Mouse (Mus musculus) cerebellum, adult (tissue): ENCODE data around the gene Ppp6r3.
"Not testable (repeated sequence)": the region's sequence is repeated elsewhere in the genome, so short reads cannot be mapped to it uniquely, and the experiment has no call there.

Source experiments
- ATAC-seq: cut with Nextera tagmentation; 2 replicates; pipeline ENCODE4 v1.9.2; 2017; ENCODE audit warnings: mild to moderate bottlenecking, moderate library complexity, mixed read lengths; ENCODE audit not compliant: insufficient number of reproducible peaks, low FRiP score, low TSS enrichment

Gene Ppp6r3

DNA sequence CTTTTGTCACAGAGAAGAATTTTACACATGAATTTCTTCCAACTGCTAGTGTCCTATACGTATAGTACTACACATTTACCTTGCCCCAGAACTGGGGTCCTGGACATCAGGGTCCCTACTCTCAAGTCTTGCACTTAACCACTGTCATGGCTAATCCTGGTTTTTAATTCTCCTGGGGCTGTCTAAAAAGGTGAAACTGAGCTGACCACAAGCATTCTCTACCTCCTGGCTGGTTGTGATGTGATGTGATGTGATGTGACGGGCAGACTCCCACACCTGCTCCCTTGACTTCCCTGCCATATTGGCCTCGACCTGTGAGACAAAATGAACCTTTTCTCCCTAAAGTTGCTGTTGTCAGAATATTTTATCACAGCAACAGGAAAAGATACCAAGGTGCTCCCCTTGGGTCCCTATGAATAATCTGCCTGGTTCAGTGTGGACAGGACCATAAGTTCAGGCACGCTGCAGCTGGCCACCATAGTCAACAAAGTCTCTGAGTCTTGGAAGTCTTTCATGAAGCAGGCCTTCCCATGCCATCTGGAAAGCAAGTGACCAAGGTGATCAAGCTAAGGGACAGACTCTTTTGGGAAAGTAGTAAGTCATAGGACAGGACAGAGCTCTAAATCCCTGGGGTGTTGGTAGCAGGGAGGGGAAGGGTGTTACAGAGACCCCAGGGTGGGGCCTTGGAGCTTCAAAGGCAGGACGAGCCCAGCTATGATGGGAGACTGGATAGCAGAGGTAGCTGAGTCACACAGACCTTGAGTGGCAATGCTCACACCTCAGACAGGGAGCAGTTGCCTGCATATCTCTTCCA, 1.1 kb upstream of the Ppp6r3 start:
- ATAC-seq: no peak

DNA sequence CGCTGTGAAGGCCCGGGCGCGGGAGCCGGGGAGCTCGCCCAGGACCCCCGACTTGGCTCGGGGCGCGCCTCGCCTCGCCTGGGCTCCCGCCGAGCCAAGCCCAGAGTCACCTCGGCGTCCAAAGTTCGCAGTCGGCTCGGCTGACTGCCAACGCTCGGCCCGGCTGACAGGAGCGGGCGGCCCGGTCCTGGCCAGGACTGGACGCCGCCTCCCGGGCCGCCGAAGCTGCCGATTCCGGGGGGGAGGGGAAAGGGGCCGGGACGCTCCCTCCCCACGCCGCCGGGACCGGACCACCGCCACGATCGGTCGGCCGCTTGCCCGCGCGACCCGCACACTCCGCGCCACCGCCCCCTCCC, 295 bp downstream of the Ppp6r3 start:
- ATAC-seq: peak; percentile 23; the same call in 1 of the 2 replicates

DNA sequence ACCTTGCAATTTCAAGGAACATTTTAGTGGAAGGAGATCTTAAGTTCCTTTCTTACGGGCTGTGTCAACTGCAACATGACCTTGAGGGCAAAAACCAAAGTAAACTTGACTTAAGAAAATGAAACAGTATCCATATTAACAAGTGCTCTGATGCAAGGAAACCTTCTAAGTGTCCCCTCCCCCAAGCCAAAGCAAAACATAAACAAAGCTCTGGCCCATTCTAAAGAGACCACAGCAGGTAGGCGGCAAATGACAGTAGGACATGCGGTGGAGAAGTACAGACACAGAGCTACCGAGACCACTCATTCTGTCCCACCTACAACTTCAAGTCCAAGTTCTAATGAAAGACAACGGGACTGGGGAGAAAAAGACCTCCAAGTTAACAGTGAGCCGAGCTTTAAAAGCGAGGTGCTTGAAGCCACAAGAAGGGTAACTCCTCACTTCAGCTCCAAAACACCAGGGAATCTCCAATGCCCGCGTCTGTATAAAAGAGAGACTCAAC, 905 bp downstream of the Ppp6r3 start:
- ATAC-seq: no peak

GRCm38 (mm10) chr19:3564309-3564708, 11.2 kb downstream of the Ppp6r3 start:
- ATAC-seq: no peak

DNA sequence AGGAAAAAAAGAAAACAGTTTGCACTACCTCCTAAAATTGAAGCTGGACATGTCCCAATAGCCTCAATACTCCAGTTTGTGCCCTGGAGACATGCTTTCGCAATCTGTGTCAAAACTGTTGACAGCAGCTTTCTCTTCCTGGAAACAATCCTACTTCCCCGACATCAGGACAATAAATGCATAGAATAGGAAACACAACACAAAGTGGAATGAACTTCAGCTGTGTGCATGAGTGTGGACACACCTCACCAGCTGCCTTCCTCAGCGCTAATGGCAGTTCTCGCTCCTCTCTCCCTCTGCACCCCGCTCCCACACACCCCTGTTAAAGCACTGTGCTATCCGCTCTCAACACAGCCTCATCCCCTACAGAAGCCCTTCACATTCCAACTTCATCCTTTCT, 12.8 kb downstream of the Ppp6r3 start:
- ATAC-seq: no peak

DNA sequence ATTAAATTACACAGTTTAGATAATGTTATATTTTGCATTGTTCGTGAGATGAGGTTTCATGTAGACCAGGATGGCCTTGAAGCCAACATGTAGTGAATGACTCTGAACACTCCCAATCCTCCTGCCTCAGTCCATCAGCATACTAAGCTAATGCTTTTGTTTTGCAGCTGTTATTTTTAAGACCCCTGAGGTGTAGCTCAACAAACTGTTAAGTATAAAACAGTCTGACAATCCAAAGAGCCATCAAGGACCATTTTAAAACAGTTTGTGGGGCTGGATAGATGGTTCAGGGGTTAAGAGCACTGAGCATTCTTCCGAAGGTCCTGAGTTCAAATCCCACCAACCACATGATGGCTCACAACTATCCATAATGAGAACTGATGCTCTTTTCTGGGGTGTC, 13.3 kb downstream of the Ppp6r3 start:
- ATAC-seq: no peak

DNA sequence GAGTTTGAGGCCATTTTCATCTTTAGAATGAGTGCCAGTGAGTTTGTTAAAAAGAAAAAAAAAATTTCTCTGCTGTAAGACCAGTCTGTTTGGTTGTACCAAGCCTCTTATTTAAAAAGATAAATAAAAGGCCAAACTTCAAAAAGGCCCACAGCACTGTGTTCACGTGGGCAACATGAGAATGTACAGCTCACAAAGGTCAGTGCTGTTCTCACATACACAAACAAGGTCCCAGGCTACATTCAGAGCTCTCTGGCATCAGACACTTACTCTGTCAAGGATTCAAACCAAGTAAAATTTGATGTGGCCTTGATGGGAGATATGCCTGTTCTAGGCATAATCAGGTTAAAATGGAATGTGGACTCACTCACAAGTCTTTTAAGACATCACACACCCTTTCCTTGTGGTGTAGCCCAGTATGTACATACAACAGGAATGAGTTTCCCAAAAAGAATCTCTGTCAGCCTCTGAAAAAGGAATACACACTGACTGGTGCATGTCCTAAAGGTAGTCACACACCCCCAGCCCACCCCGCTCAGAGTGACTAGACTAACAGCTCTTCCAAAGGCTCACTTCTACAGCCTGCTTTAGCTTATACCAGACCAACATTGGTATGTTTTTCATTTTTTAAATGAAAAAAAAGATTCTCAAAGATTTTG, 19.3 kb downstream of the Ppp6r3 start:
- ATAC-seq: no peak

DNA sequence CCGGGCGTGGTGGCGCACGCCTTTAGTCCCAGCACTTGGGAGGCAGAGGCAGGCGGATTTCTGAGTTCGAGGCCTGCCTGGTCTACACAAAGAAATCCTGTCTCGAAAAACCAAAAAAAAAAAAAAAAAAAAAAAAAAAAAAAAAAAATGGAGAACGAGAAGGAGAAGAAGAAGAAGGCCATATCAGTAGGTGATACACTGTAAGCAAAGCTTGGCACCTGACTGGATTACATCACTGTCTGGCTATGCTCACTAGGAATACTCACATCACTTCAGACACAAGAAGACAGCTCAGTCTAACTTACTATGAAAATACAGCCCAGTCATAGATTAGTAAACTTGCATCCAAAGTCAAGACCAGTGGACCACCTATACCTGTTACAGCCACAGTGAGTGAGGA, 20.8 kb downstream of the Ppp6r3 start:
- ATAC-seq: no peak

DNA sequence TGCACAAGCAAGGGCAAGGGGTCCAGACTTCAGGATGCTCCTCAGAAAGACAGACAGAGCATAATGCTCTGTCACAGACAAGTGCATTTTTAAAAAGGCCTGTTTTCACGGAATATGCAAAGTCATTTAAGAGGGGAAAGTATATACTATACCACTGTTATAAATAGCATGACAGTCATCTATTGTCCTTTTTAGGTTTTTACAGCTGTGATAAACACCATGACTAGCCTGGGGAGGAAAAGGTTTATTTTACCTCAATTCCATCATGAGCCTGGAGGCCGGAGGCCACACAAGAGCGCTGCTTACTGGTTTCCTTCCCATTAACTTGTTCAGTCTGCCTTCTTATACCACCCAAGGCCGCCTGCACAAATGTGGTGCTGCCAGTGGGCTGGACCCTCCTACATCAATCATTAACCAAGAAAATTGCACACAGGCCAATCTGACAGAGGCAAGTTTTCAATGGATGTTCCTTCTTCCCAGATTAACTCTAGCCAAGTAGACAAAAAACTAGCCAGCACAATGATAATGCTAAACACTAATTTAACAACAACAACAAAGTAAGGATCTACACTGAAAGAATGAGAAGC, 23.9 kb downstream of the Ppp6r3 start:
- no peak for ATAC-seq

DNA sequence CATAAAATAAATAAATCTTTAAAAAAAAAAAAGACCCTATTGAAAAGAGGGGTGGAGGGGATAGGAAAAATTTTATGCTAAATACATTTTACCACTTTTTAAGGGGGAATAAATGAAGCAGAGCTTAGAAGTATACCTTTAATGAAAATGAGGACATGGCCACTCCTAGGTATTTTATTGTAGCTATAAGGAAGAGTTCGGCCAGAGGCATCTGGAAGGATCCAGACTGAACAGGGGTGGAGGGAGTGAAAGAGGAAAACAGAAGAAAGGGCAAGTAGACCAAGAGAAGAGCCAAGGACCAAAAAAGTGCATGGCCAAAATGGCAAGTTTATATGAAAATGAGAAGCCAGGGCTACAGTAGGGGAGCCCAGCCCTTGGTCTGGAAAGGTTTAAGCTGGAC, 25.4 kb downstream of the Ppp6r3 start:
- no peak for ATAC-seq

- no peak for ATAC-seq
Measured at GRCm38 (mm10) chr19:3549263-3549662, 26.3 kb downstream of the Ppp6r3 start.

- ATAC-seq: no peak
Measured at GRCm38 (mm10) chr19:3548311-3548710, 27.2 kb downstream of the Ppp6r3 start.

DNA sequence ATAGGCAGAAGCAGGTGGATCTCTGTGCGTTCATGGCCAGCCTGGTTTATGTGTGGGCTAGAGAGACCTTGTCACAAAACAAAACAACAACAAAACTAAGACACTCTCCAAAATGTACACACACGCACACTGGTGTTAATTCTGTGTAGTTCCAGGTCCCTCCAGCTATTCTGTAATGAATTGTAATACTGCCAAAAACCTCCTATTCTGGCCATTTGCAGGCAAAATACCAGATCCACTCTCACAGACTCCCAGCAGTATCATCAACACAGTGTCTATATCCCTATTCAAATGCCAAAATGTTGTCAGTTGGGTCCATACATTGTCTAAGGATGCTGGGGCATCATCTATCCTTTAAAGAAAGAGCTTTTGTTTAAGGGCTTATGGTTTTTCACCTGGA, 30.6 kb downstream of the Ppp6r3 start:
- no peak; the same call in 1 of the 2 replicates for ATAC-seq

DNA sequence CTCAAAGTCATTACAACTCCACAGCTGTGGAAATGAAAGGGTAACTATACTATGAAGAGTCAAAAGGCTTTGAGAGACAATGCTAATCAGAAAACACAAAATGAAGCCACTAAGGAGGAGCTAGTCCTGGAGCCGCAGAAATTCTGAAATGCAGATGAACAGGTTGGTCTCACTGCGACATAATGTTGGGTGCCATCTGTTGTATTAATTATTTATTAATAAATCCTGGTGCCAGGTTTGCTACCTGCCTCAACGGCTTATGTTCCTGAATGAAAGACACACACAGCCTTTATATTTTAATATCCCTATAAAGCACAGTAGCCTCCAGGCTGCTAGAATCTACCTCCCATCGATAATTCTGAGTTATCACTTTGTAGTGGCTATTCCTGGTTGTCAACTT, 33.0 kb downstream of the Ppp6r3 start:
- no peak for ATAC-seq

GRCm38 (mm10) chr19:3540997-3541396, 34.6 kb downstream of the Ppp6r3 start:
- no peak for ATAC-seq

DNA sequence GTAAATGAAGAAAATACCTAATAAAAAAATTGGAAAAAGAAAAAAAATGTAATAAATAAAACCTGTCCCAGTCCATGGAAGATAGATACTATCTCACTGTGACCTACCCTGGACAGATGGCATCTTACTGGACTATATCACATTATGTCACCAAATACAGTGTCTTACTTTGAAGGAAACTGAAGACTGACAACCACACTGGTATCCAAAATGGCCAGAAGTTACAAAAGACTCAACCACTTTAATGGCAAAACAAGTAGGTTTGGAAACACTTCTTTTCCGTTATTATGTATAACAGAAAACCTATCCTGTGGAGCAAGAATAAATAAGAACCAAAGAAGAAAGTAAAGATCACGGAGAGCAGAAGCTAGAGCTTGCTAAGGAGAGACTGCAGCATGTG, 35.3 kb downstream of the Ppp6r3 start:
- ATAC-seq: no peak

GRCm38 (mm10) chr19:3539456-3539855, 36.1 kb downstream of the Ppp6r3 start:
- no peak for ATAC-seq

DNA sequence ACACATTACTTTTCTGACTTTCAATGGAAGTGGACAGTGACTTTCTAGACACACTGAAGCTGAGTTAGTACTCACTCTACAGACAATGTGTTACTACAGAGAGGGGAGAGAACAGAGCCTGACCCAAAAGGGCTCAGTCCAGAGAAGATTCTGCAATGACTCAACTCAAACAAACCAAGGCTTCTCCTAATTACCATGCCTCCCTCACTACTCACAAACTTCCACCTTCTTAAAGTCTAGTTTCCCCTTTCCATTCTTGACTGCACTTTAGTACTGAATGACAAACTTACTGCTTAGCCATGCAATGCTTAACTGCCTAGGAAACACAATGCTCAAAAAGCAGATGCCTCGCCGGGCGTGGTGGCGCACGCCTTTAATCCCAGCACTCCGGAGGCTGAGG, 37.9 kb downstream of the Ppp6r3 start:
- no peak for ATAC-seq

DNA sequence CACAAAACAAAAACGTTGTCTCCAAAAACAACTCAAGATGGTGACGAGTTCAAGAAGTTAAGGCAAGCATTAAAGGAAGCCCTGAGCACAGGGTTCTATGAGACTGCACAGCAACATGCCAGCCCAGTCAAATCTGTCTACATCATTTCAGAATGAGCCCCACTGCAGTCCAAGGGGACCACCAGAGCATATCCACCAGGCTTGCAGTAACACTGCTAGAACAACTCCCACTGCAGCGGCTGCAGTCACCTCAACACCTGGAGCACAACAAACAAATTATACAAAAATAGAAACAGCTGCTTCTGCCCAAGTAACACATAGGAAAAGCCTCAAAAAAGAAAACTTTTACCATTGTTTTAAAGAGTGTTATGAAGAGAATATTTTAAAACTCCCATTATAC, 40.6 kb downstream of the Ppp6r3 start:
- no peak for ATAC-seq

DNA sequence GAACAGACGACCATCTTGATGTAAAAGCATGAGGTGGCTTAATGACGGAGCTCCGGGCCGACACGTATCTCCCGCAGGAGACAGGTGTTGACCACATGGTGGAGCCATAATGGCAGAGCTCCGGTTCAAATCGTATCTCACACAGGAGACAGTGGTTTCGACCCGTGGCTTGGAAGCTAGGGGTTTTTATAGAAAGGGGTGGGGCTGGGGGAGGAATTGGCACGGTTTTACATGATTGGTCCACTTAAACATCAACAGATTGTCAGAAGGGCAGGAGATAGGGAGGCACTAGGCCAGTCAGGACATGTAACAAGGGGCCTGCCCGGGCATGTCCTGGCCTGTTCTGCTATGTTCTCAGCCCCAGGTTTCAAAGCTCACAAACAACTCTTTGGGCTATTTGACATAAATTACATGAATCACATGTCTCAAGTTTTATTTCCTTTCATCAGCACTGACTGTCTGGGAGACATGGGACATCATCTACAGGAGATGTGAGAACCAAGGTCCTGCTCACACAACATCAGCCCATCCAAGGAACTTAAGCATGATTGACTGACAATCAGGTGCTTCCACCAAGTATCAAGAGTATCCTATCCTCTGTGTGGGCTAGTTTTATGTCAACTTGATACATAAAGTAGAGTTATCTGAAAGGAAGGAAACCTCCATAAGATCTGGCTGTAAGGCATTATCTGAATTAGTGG, 42.1 kb downstream of the Ppp6r3 start:
- not testable (repeated sequence) for ATAC-seq

DNA sequence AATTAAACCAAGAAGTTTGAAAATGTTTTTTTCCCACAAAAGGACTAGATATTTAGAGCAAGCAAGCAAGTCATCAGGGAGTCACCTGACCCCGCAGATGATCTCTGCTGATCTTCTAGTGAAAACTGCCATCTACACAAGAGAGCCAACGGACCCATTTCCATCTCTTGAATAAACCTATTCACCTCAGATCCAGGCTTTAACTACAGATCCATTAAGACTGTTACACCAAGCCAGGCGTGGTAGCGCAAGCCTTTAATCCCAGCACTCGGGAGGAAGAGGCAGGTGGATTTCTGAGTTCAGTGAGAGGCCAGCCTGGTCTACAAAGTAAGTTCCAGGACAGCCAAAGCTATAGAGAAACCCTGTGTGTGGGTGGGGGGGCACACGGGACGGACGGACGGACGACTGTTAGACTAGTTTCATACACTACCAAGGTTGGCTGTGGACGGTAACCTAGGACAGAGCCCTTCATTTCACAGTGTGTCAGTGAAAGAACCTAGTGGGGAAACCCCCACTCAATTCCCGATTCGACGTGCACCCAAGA, 42.8 kb downstream of the Ppp6r3 start:
- no peak for ATAC-seq
